Mouse (Mus musculus): ENCODE results near the gene Runx1.

DNA sequence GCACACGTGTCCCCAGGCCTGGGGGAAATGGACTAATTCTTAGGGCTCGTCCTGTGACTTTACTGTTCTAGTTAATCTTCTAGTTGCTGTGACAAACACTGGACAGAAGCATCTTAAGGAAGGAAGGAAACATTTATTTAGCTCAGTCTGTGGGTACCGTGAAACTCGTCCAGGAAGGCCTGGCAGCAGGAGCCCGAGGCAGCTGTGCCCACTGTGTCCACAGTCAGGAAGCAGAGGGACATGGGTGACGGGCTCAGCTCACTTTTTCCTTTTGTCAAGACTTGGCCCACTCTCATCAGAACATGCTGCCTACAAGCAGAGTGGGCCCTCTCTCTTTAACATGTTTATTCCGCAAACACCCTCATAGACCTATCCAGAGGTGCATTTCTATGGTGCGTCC lies 18.2 kb downstream of the Runx1 start:
- TF ChIP-seq POLR2A (IDR thresholded peaks at IDR 0.05; ENCODE audit: borderline replicate concordance, extremely low read depth, low read depth, low read length): no peak
- no peak for TF ChIP-seq CTCF (IDR thresholded peaks at IDR 0.05; ENCODE audit: insufficient read depth, low read length)

Data from lung, adult 2 months (tissue).